Mouse (Mus musculus) bone marrow macrophage, adult 2 months (primary cell): Measurements from ENCODE around the gene Wnk4. TPM values are rescaled to one million over a fixed set of nuclear protein-coding genes. Genes with fewer than 3 reads are reported as not detected.
"Not testable (repeated sequence)": the region's sequence is repeated elsewhere in the genome, so short reads cannot be mapped to it uniquely, and the experiment has no call there.

Experiments used
- H3K27ac ChIP-seq: 2 replicates; pipeline ENCODE4 v1.5.1; 2012; ENCODE audit warnings: low read depth, low read length; ENCODE audit not compliant: insufficient read depth
- H3K4me1 ChIP-seq: 2 replicates; pipeline ENCODE4 v1.6.1; 2012; ENCODE audit warnings: low read length; ENCODE audit not compliant: control insufficient read depth, insufficient read depth
- H3K4me3 ChIP-seq: 2 replicates; pipeline ENCODE4 v1.5.1; 2012; ENCODE audit warnings: mild to moderate bottlenecking, low read length, moderate library complexity; ENCODE audit not compliant: insufficient read depth
- CTCF ChIP-seq: IDR thresholded peaks from 2 replicates; pipeline ENCODE4 v1.5.1; 2012; ENCODE audit warnings: low read depth, mild to moderate bottlenecking, low read length, moderate library complexity
- POLR2A ChIP-seq: IDR thresholded peaks from 2 replicates; pipeline ENCODE4 v1.6.1; 2012; ENCODE audit warnings: mild to moderate bottlenecking, low read depth, low read length, borderline replicate concordance
- polyA plus RNA-seq: library from polyadenylated mRNA; stranded (reverse); fragments of >200 nt; gene quantifications from 2 replicates; pipeline ENCODE4 v1.2.4, GENCODE M21; 2012; ENCODE audit not compliant: missing spikeins, insufficient read depth, insufficient read length

Wnk4 gene
- polyA plus RNA-seq, 1 experiment: not detected

GRCm38 (mm10) chr11:101315082-101315650, 54.8 kb downstream of the Wnk4 start:
- TF ChIP-seq CTCF (no peak), POLR2A (no peak)
- Histone ChIP-seq H3K27ac (peak overlapping the region; percentile 84), H3K4me1 (peaks cover 9% of the 10 kb centered on the region), H3K4me3 (peak overlapping the region; percentile 87)

- H3K4me3 ChIP-seq: peak within 1 kb of the TSS; percentile 87
- TF ChIP-seq POLR2A: no peak
- no peak for TF ChIP-seq CTCF
- peak within 1 kb of the TSS; percentile 84 for H3K27ac ChIP-seq
- H3K4me1 ChIP-seq: peaks cover 9% of the 10 kb centered on the region
These were observed 55.5 kb downstream of the Wnk4 start, which contains the start of gene Psme3 for GRCm38 (mm10) chr11:101315665-101316500. TSS of gene Psme3 (plus strand) at chr11:101316213.

- H3K27ac ChIP-seq: peak overlapping the region; percentile 13; the same call in 1 of the 2 replicates
- TF ChIP-seq CTCF: no peak
- no peak for TF ChIP-seq POLR2A
- H3K4me1 ChIP-seq: peaks cover 9% of the 10 kb centered on the region
These were observed 56.1 kb downstream of the Wnk4 start for GRCm38 (mm10) chr11:101316501-101316917.

GRCm38 (mm10) chr11:101323609-101324008, 63.2 kb downstream of the Wnk4 start:
- H3K4me1 ChIP-seq: no peaks in the 10 kb centered on the region
- no peak overlapping the region for H3K4me3 ChIP-seq
- TF ChIP-seq POLR2A (no peak), CTCF (peak; percentile 69; the same call in 1 of the 2 replicates)
- H3K27ac ChIP-seq: no peak overlapping the region

More at GRCm38 (mm10) chr11:101316501-101316917, 56.1 kb downstream of the Wnk4 start:
- H3K4me3 ChIP-seq: peak overlapping the region; percentile 87

- TF ChIP-seq POLR2A (no peak), CTCF (no peak)
- no peak within 1 kb of the TSS for H3K27ac ChIP-seq
- H3K4me1 ChIP-seq: no peaks in the 10 kb centered on the region
- H3K4me3 ChIP-seq: no peak within 1 kb of the TSS
These were observed 64.4 kb downstream of the Wnk4 start, which contains the start of gene Aoc2 for GRCm38 (mm10) chr11:101324763-101325162. TSS of gene Aoc2 (plus strand) at chr11:101325063.

- not testable (repeated sequence) for H3K4me1 ChIP-seq, H3K4me3 ChIP-seq, H3K27ac ChIP-seq
These were observed 64.8 kb downstream of the Wnk4 start for GRCm38 (mm10) chr11:101325201-101325600.

GRCm38 (mm10) chr11:101326147-101326546, 65.8 kb downstream of the Wnk4 start:
- no peak for TF ChIP-seq POLR2A
- TF ChIP-seq CTCF: no peak
- no peak overlapping the region for H3K4me3 ChIP-seq

More at GRCm38 (mm10) chr11:101326147-101326546, 65.8 kb downstream of the Wnk4 start:
- Histone ChIP-seq H3K4me1 (no peaks in the 10 kb centered on the region), H3K27ac (no peak overlapping the region)

Other genes with a start within 250 kb of the Wnk4 start
- 59.5 and 64.3 TPM in 2 replicates for gene Naglu, start 190.6 kb upstream of the Wnk4 start, polyA plus RNA-seq
- 0.60 TPM in 1 of 2 replicates, not detected in the other for gene Hsd17b1, start 182.2 kb upstream of the Wnk4 start, polyA plus RNA-seq
- gene Coasy, start 178.0 kb upstream of the Wnk4 start, polyA plus RNA-seq: 16.5 and 19.6 TPM in 2 replicates
- 53.8 and 67.3 TPM in 2 replicates for gene Mlx, start 173.3 kb upstream of the Wnk4 start, polyA plus RNA-seq
- gene Psmc3ip, start 165.1 kb upstream of the Wnk4 start, polyA plus RNA-seq: 4.1 and 4.8 TPM in 2 replicates
- gene Retreg3, start 140.7 kb upstream of the Wnk4 start, polyA plus RNA-seq: 52.2 and 62.4 TPM in 2 replicates
- 13.3 and 18.6 TPM in 2 replicates for gene Tubg1, start 140.6 kb upstream of the Wnk4 start, polyA plus RNA-seq
- gene Tubg2, start 104.7 kb upstream of the Wnk4 start, polyA plus RNA-seq: not detected in 2 replicates
- 2.5 and 3.2 TPM in 2 replicates for gene Cntnap1, start 90.0 kb upstream of the Wnk4 start, polyA plus RNA-seq
- gene Plekhh3, start 89.2 kb upstream of the Wnk4 start, polyA plus RNA-seq: 4.3 and 6.4 TPM in 2 replicates
- not detected in 2 replicates for gene Ccr10, start 85.1 kb upstream of the Wnk4 start, polyA plus RNA-seq
- gene Ezh1, start 34.1 kb upstream of the Wnk4 start, polyA plus RNA-seq: 48.6 and 52.5 TPM in 2 replicates
- not detected in 2 replicates for gene Ramp2, start 14.5 kb upstream of the Wnk4 start, polyA plus RNA-seq
- 111 and 114 TPM in 2 replicates for gene Vps25, start 6.9 kb upstream of the Wnk4 start, polyA plus RNA-seq
- gene Cntd1, start 18.4 kb downstream of the Wnk4 start, polyA plus RNA-seq: 1.0 and 1.6 TPM in 2 replicates
- gene Coa3, start 18.5 kb downstream of the Wnk4 start, polyA plus RNA-seq: 60.1 and 63.3 TPM in 2 replicates
- gene Becn1, start 41.7 kb downstream of the Wnk4 start, polyA plus RNA-seq: 78.3 and 80.1 TPM in 2 replicates
- 48.8 and 53.2 TPM in 2 replicates for gene Psme3, start 55.6 kb downstream of the Wnk4 start, polyA plus RNA-seq
- gene Aoc2, start 64.5 kb downstream of the Wnk4 start, polyA plus RNA-seq: 1.1 and 1.3 TPM in 2 replicates
- 0.20 TPM in 1 of 2 replicates, not detected in the other for gene Aoc3, start 70.0 kb downstream of the Wnk4 start, polyA plus RNA-seq
- gene G6pc, start 107.0 kb downstream of the Wnk4 start, polyA plus RNA-seq: not detected in 2 replicates
- 15.4 and 17.8 TPM in 2 replicates for gene Aarsd1, start 157.0 kb downstream of the Wnk4 start, polyA plus RNA-seq
- 3.9 and 5.3 TPM in 2 replicates for gene Gm27029, start 164.2 kb downstream of the Wnk4 start, polyA plus RNA-seq
- gene Rundc1, start 164.5 kb downstream of the Wnk4 start, polyA plus RNA-seq: 11.4 and 12.0 TPM in 2 replicates
- gene Ptges3l, start 164.8 kb downstream of the Wnk4 start, polyA plus RNA-seq: 4.5 and 4.7 TPM in 2 replicates
- 519 and 718 TPM in 2 replicates for gene Rpl27, start 181.7 kb downstream of the Wnk4 start, polyA plus RNA-seq
- 50.6 and 58.7 TPM in 2 replicates for gene Ifi35, start 187.8 kb downstream of the Wnk4 start, polyA plus RNA-seq
- 9.7 and 11.4 TPM in 2 replicates for gene Rnd2, start 204.4 kb downstream of the Wnk4 start, polyA plus RNA-seq
- 180 and 202 TPM in 2 replicates for gene Vat1, start 205.7 kb downstream of the Wnk4 start, polyA plus RNA-seq